Mouse (Mus musculus) E14TG2a.4 (cell line): Measurements from ENCODE around the gene Slc39a2.

Experiments used
- CTCF ChIP-seq: conservative IDR thresholded peaks from 2 replicates; pipeline ENCODE4 v1.5.1; 2014; ENCODE audit warnings: low read length
- POU5F1 ChIP-seq: IDR thresholded peaks from 2 replicates; pipeline ENCODE4 v1.6.1; 2014; ENCODE audit warnings: low read length, borderline replicate concordance

- TF ChIP-seq CTCF (no peak), POU5F1 (no peak)
Observed at GRCm38 (mm10) chr14:51916539-51916938, 23.9 kb downstream of the Slc39a2 start.
